Mouse (Mus musculus): ENCODE results near the gene Npr3.

GRCm38 (mm10) chr15:11803576-11803975 lies 103.5 kb downstream of the Npr3 start:
- TF ChIP-seq MYOD1 (IDR thresholded peaks at IDR 0.05; ENCODE audit: control insufficient read depth in 1 of 3, insufficient read length in 2 of 3, low read depth in 2 of 3) = no peak
- no peak for TF ChIP-seq MAX (IDR thresholded peaks at IDR 0.05; ENCODE audit: low read depth)
- no peak for TF ChIP-seq POLR2A (IDR thresholded peaks at IDR 0.05; ENCODE audit: insufficient read length, low read depth)
